In the genomic region with DNA sequence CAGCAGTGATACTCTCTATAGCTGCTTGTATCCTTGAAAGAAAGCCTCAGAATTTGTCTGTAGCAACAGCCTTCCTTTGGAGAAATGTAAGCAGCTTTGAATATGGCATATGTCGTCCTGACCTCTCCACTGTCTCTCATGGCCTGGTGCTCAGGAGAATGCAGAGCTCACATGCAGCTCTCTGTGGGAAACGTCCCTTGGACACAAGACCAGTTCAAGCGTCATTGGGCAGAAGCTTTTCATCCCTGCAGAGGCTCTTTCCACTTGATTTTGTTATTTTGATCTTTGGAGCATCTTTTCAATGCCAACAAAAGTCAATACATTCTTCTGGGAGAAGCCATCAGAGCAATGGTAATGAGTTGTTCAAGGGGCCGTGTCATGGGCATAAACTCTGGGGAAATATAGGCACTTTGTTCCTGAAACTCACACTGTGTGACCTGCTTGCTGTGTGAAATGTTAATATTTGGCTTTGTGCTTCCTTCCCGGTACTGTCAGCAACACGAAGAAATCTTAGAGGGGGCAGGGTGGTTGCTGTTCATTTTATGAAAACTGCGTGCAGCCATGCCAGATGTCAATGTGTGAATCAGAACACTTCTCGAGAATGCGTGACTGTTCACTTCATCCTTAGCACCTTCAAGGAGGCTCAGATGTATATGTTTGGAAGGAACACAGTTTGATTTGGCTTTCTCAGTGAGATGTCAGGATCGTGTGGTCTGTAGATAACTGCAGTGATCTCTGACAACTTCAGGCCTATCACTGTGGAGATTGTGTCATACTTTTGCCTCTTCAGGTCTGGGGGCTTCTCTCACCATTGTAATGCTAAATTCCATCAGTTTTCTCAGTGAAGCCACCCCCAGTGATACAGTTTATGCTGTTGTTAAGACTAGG, we compare ENCODE assay signal across 18 mouse cellular contexts.
A peak's percentile ranks its signal among the peaks of the same experiment; 100 is the strongest.
DNase-seq lines count a peak whose midpoint lies in the region; ATAC-seq and TF ChIP-seq lines count a peak whose summit lies in the region.
"Had no signal": no experiment of that assay in that cellular context is flagged by ENCODE, and none has a peak within 500 bp of the region (broad histone marks: within the 10 kb centered on the region; RNA-seq: fewer than 3 reads in every experiment).

No protein-coding gene starts in this region.

- H3K4me1 ChIP-seq in hindbrain, postnatal 0 days (ENCODE audit: insufficient read depth, low read length), result 0 out of 2 replicates have a peak, but pooled peaks cover 6% of the 10 kb centered on the region
- peaks cover 9% of the 10 kb centered on the region for H3K4me1 ChIP-seq in midbrain, embryonic 13.5 days (replicated peaks)
- H3K4me1 ChIP-seq in heart, embryonic 10.5 days, result no peaks in the 10 kb centered on the region
- H3K4me1 ChIP-seq: megakaryocyte, embryonic 14.5 days; neural tube, embryonic 12.5 days; stomach, embryonic 15.5 days had no signal

- no peaks in the 10 kb centered on the region for H3K36me3 ChIP-seq in hindbrain, postnatal 0 days (ENCODE audit: insufficient read depth, low read length)
- no peaks in the 10 kb centered on the region for H3K36me3 ChIP-seq in midbrain, embryonic 13.5 days
- H3K36me3 ChIP-seq in heart, embryonic 10.5 days, result no peaks in the 10 kb centered on the region
- H3K36me3 ChIP-seq: neural tube, embryonic 12.5 days; stomach, embryonic 15.5 days had no signal

- H3K9ac ChIP-seq in hindbrain, postnatal 0 days (replicated peaks; ENCODE audit: low read length), result no peak overlapping the region
- H3K9ac ChIP-seq in midbrain, embryonic 13.5 days (replicated peaks), result no peak overlapping the region
- H3K9ac ChIP-seq: neural tube, embryonic 12.5 days; stomach, embryonic 15.5 days had no signal

- no peak overlapping the region for H3K4me3 ChIP-seq in hindbrain, postnatal 0 days (ENCODE audit: low read length)
- no peak overlapping the region for H3K4me3 ChIP-seq in midbrain, embryonic 13.5 days (replicated peaks)
- no peak overlapping the region for H3K4me3 ChIP-seq in heart, embryonic 10.5 days
- H3K4me3 ChIP-seq: megakaryocyte, embryonic 14.5 days; neural tube, embryonic 12.5 days; stomach, embryonic 15.5 days had no signal

- H3K9me3 ChIP-seq in hindbrain, postnatal 0 days (ENCODE audit: low read length), result no peaks in the 10 kb centered on the region
- H3K9me3 ChIP-seq in midbrain, embryonic 13.5 days, result no peaks in the 10 kb centered on the region
- no peaks in the 10 kb centered on the region for H3K9me3 ChIP-seq in heart, embryonic 10.5 days
- H3K9me3 ChIP-seq: neural tube, embryonic 12.5 days; stomach, embryonic 15.5 days had no signal

- no peaks in the 10 kb centered on the region for H3K27me3 ChIP-seq in hindbrain, postnatal 0 days (ENCODE audit: insufficient read depth, low read length)
- H3K27me3 ChIP-seq in midbrain, embryonic 13.5 days, result no peaks in the 10 kb centered on the region
- H3K27me3 ChIP-seq in heart, embryonic 10.5 days (ENCODE audit: insufficient read depth, poor library complexity, severe bottlenecking), result no peaks in the 10 kb centered on the region
- H3K27me3 ChIP-seq: megakaryocyte, embryonic 14.5 days; neural tube, embryonic 12.5 days; stomach, embryonic 15.5 days had no signal

- no peak for TF ChIP-seq CTCF in hindbrain, postnatal 0 days (IDR thresholded peaks at IDR 0.05; ENCODE audit: low read depth)

- no peak overlapping the region for H3K27ac ChIP-seq in hindbrain, postnatal 0 days
- H3K27ac ChIP-seq in midbrain, embryonic 13.5 days, result no peak overlapping the region
- no peak overlapping the region for H3K27ac ChIP-seq in heart, embryonic 10.5 days
- H3K27ac ChIP-seq: neural tube, embryonic 12.5 days; stomach, embryonic 15.5 days had no signal

- ATAC-seq in frontal cortex, adult (ENCODE audit: low TSS enrichment), result peak; percentile 38
- ATAC-seq in hindbrain, postnatal 0 days, result peak; percentile 66
- peak; percentile 82 for ATAC-seq in midbrain, embryonic 13.5 days
- ATAC-seq: intestine, embryonic 16.5 days; Patski had no signal

- H3K4me2 ChIP-seq in hindbrain, postnatal 0 days (ENCODE audit: low read depth, low read length), result no peak overlapping the region
- no peak overlapping the region for H3K4me2 ChIP-seq in midbrain, embryonic 13.5 days (replicated peaks)
- H3K4me2 ChIP-seq: neural tube, embryonic 12.5 days; stomach, embryonic 15.5 days had no signal

- DNase-seq in frontal cortex, postnatal 25 days (ENCODE audit: low spot score in 2 of 2), result no peak
- peak; percentile 10 for DNase-seq in embryo, embryonic 11 days
- peak; percentile 5 for DNase-seq in hindbrain, postnatal 0 days (ENCODE audit: low spot score)
- DNase-seq in heart, embryonic 10.5 days (ENCODE audit: low spot score), result no peak
- DNase-seq in kidney, adult 8-10 months, result no peak
- no peak for DNase-seq in layer of hippocampus, postnatal 14 days (ENCODE audit: low spot score in 2 of 2)
- DNase-seq: B cell, adult 2 months; cerebellum, adult 11 months; heart, postnatal 14 days; kidney, postnatal 10 days; thymus, postnatal 14 days had no signal

- WGBS in hindbrain, postnatal 0 days, result 18% methylated on average over 10 of the region's 10 CpGs
- WGBS in midbrain, embryonic 13.5 days, result 31% methylated on average over 10 of the region's 10 CpGs
- 81% methylated on average over 10 of the region's 10 CpGs for WGBS in heart, embryonic 10.5 days

Comparison
In these comparisons a context has a peak if more than half of its experiments do, and no peak if none do; other contexts are left out.
1. DNase-seq: peak in embryo, embryonic 11 days (single experiment) and hindbrain, postnatal 0 days (single experiment); none in frontal cortex, postnatal 25 days (0 of 2), heart, embryonic 10.5 days (single experiment), kidney, adult 8-10 months (0 of 2) and layer of hippocampus, postnatal 14 days (0 of 2).
2. Peak in every context shown above with its lines, with median percentiles within 50 percentile points of each other: ATAC-seq.